Mouse (Mus musculus): ENCODE results near the gene Mad2l2. TPM values are rescaled to one million over a fixed set of nuclear protein-coding genes. Genes with fewer than 3 reads are reported as not detected.

The Mad2l2 gene
- polyA plus RNA-seq, 1 experiment: 30.8 TPM

GRCm38 (mm10) chr4:148101801-148102527 lies 28.2 kb upstream of the Mad2l2 start:
- DNase-seq: peak; percentile 40
- 20% methylated on average over 29 of the region's 29 CpGs for WGBS
- no peak for TF ChIP-seq POLR2A (IDR thresholded peaks at IDR 0.05; ENCODE audit: borderline replicate concordance, extremely low read depth, low read depth, low read length)
- peak; percentile 35; the same call in 1 of the 2 replicates for TF ChIP-seq CTCF (IDR thresholded peaks at IDR 0.05; ENCODE audit: insufficient read depth, low read length)
- peak overlapping the region; percentile 54 for H3K4me3 ChIP-seq (replicated peaks; ENCODE audit: extremely low read depth, low read depth, low read length)
- no peaks in the 10 kb centered on the region for H3K4me1 ChIP-seq (ENCODE audit: control insufficient read depth, insufficient read depth, low read length)

GRCm38 (mm10) chr4:148104146-148104545 lies 26.0 kb upstream of the Mad2l2 start:
- no peak for TF ChIP-seq POLR2A (IDR thresholded peaks at IDR 0.05; ENCODE audit: borderline replicate concordance, extremely low read depth, low read depth, low read length)
- no peak for TF ChIP-seq CTCF (IDR thresholded peaks at IDR 0.05; ENCODE audit: insufficient read depth, low read length)
- WGBS: 84% methylated on average over 3 of the region's 3 CpGs

GRCm38 (mm10) chr4:148107621-148108291 lies 22.4 kb upstream of the Mad2l2 start:
- no peak for DNase-seq
- Histone ChIP-seq H3K4me1 (ENCODE audit: control insufficient read depth, insufficient read depth, low read length) (no peaks in the 10 kb centered on the region), H3K4me3 (replicated peaks; ENCODE audit: extremely low read depth, low read depth, low read length) (no peak overlapping the region)
- TF ChIP-seq CTCF (IDR thresholded peaks at IDR 0.05; ENCODE audit: insufficient read depth, low read length): no peak
- TF ChIP-seq POLR2A (IDR thresholded peaks at IDR 0.05; ENCODE audit: borderline replicate concordance, extremely low read depth, low read depth, low read length): no peak
- 31% methylated on average over 22 of the region's 22 CpGs for whole genome bisulfite sequencing

More at GRCm38 (mm10) chr4:148104146-148104545, 26.0 kb upstream of the Mad2l2 start:
- no peak for DNase-seq
- Histone ChIP-seq H3K4me1 (ENCODE audit: control insufficient read depth, insufficient read depth, low read length) (no peaks in the 10 kb centered on the region), H3K4me3 (replicated peaks; ENCODE audit: extremely low read depth, low read depth, low read length) (no peak overlapping the region)

- Histone ChIP-seq H3K4me3 (replicated peaks; ENCODE audit: extremely low read depth, low read depth, low read length) (no peak overlapping the region), H3K4me1 (ENCODE audit: control insufficient read depth, insufficient read depth, low read length) (no peaks in the 10 kb centered on the region)
- no peak for DNase-seq
- no peak for TF ChIP-seq POLR2A (IDR thresholded peaks at IDR 0.05; ENCODE audit: borderline replicate concordance, extremely low read depth, low read depth, low read length)
- no peak for TF ChIP-seq CTCF (IDR thresholded peaks at IDR 0.05; ENCODE audit: insufficient read depth, low read length)
- 32% methylated on average over 7 of the region's 7 CpGs for WGBS
Observed at GRCm38 (mm10) chr4:148108565-148109100, 21.6 kb upstream of the Mad2l2 start.

GRCm38 (mm10) chr4:148109215-148109614 lies 21.0 kb upstream of the Mad2l2 start:
- H3K4me1 ChIP-seq (ENCODE audit: control insufficient read depth, insufficient read depth, low read length): no peaks in the 10 kb centered on the region
- H3K4me3 ChIP-seq (replicated peaks; ENCODE audit: extremely low read depth, low read depth, low read length): no peak overlapping the region
- WGBS: 71% methylated on average over 5 of the region's 5 CpGs
- TF ChIP-seq POLR2A (IDR thresholded peaks at IDR 0.05; ENCODE audit: borderline replicate concordance, extremely low read depth, low read depth, low read length) (no peak), CTCF (IDR thresholded peaks at IDR 0.05; ENCODE audit: insufficient read depth, low read length) (no peak)
- no peak for DNase-seq

GRCm38 (mm10) chr4:148112519-148112918 lies 17.7 kb upstream of the Mad2l2 start:
- no peak for DNase-seq
- no peak overlapping the region for H3K4me3 ChIP-seq (replicated peaks; ENCODE audit: extremely low read depth, low read depth, low read length)
- WGBS: 72% methylated on average over 12 of the region's 12 CpGs
- no peak for TF ChIP-seq CTCF (IDR thresholded peaks at IDR 0.05; ENCODE audit: insufficient read depth, low read length)
- no peak for TF ChIP-seq POLR2A (IDR thresholded peaks at IDR 0.05; ENCODE audit: borderline replicate concordance, extremely low read depth, low read depth, low read length)
- no peaks in the 10 kb centered on the region for H3K4me1 ChIP-seq (ENCODE audit: control insufficient read depth, insufficient read depth, low read length)

GRCm38 (mm10) chr4:148114758-148115391 lies 15.3 kb upstream of the Mad2l2 start:
- Histone ChIP-seq H3K4me1 (ENCODE audit: control insufficient read depth, insufficient read depth, low read length) (no peaks in the 10 kb centered on the region), H3K4me3 (replicated peaks; ENCODE audit: extremely low read depth, low read depth, low read length) (no peak overlapping the region)
- 6% methylated on average over 15 of the region's 15 CpGs for WGBS
- peak; percentile 86 for DNase-seq
- TF ChIP-seq CTCF (IDR thresholded peaks at IDR 0.05; ENCODE audit: insufficient read depth, low read length) (peak; percentile 99), POLR2A (IDR thresholded peaks at IDR 0.05; ENCODE audit: borderline replicate concordance, extremely low read depth, low read depth, low read length) (no peak)

- DNase-seq: peak; percentile 32
- WGBS: 5% methylated on average over 15 of the region's 15 CpGs
- Histone ChIP-seq H3K4me1 (ENCODE audit: control insufficient read depth, insufficient read depth, low read length) (no peaks in the 10 kb centered on the region), H3K4me3 (replicated peaks; ENCODE audit: extremely low read depth, low read depth, low read length) (no peak overlapping the region)
- no peak for TF ChIP-seq POLR2A (IDR thresholded peaks at IDR 0.05; ENCODE audit: borderline replicate concordance, extremely low read depth, low read depth, low read length)
- TF ChIP-seq CTCF (IDR thresholded peaks at IDR 0.05; ENCODE audit: insufficient read depth, low read length): peak; percentile 33
Observed at GRCm38 (mm10) chr4:148115467-148115866, 14.7 kb upstream of the Mad2l2 start.

- 69% methylated on average over 4 of the region's 4 CpGs for WGBS
- TF ChIP-seq POLR2A (IDR thresholded peaks at IDR 0.05; ENCODE audit: borderline replicate concordance, extremely low read depth, low read depth, low read length) (no peak), CTCF (IDR thresholded peaks at IDR 0.05; ENCODE audit: insufficient read depth, low read length) (no peak)
Observed at GRCm38 (mm10) chr4:148116657-148117056, 13.5 kb upstream of the Mad2l2 start.

More at GRCm38 (mm10) chr4:148116657-148117056, 13.5 kb upstream of the Mad2l2 start:
- Histone ChIP-seq H3K4me3 (replicated peaks; ENCODE audit: extremely low read depth, low read depth, low read length) (no peak overlapping the region), H3K4me1 (ENCODE audit: control insufficient read depth, insufficient read depth, low read length) (no peaks in the 10 kb centered on the region)
- DNase-seq: no peak
